Mouse (Mus musculus): ENCODE data around the gene Pabpn1. TPM values are rescaled to one million over a fixed set of nuclear protein-coding genes. Genes with fewer than 3 reads are reported as not detected.

Pabpn1 gene
- polyA plus RNA-seq, 1 experiment from 2014 or later, result 99.0 TPM

- WGBS (ENCODE audit: insufficient replicate concordance), result 3% methylated on average over 56 of the region's 57 CpGs
- ATAC-seq (replicated peaks; ENCODE audit: insufficient number of reproducible peaks, low FRiP score, low TSS enrichment), result peak; percentile 50
These were observed 33.3 kb downstream of the Pabpn1 start, which contains the start of gene Efs for GRCm38 (mm10) chr14:54925349-54926342. Gene Efs (minus strand): TSS chr14:54926126.

GRCm38 (mm10) chr14:54926401-54927158 lies 34.3 kb downstream of the Pabpn1 start:
- ATAC-seq (replicated peaks; ENCODE audit: insufficient number of reproducible peaks, low FRiP score, low TSS enrichment), result peak; percentile 50; the same call in 1 of the 2 replicates
- peaks cover 24% of the 10 kb centered on the region for H3K4me1 ChIP-seq (ENCODE audit: control insufficient read depth, insufficient read depth, low read length)
- peak overlapping the region; percentile 94 for H3K4me2 ChIP-seq
- H3K9ac ChIP-seq (ENCODE audit: low read depth, low read length), result peak overlapping the region; percentile 66
- peaks cover 23% of the 10 kb centered on the region for H3K27me3 ChIP-seq (ENCODE audit: control insufficient read depth, insufficient read depth, low read length)
- H3K27ac ChIP-seq (ENCODE audit: low read depth, low read length), result peak overlapping the region; percentile 64
- no peaks in the 10 kb centered on the region; the same call in 1 of the 2 replicates for H3K36me3 ChIP-seq (ENCODE audit: control insufficient read depth, insufficient read depth, low read length)
- H3K4me3 ChIP-seq (ENCODE audit: low read depth, low read length), result peak overlapping the region; percentile 43
- 2% methylated on average over 45 of the region's 58 CpGs for WGBS (ENCODE audit: insufficient replicate concordance)
- no peaks in the 10 kb centered on the region; the same call in 1 of the 2 replicates for H3K9me3 ChIP-seq (replicated peaks; ENCODE audit: control insufficient read depth, low read length)

More at GRCm38 (mm10) chr14:54925349-54926342, 33.3 kb downstream of the Pabpn1 start, which contains the start of gene Efs:
- peak within 1 kb of the TSS; percentile 64 for H3K27ac ChIP-seq (ENCODE audit: low read depth, low read length)
- peaks cover 4% of the 10 kb centered on the region for H3K36me3 ChIP-seq (ENCODE audit: control insufficient read depth, insufficient read depth, low read length)
- peak within 1 kb of the TSS; percentile 43 for H3K4me3 ChIP-seq (ENCODE audit: low read depth, low read length)
- H3K27me3 ChIP-seq (ENCODE audit: control insufficient read depth, insufficient read depth, low read length), result peaks cover 23% of the 10 kb centered on the region
- H3K9me3 ChIP-seq (replicated peaks; ENCODE audit: control insufficient read depth, low read length), result peaks cover 8% of the 10 kb centered on the region
- H3K4me2 ChIP-seq, result peak within 1 kb of the TSS; percentile 94
- peak within 1 kb of the TSS; percentile 66 for H3K9ac ChIP-seq (ENCODE audit: low read depth, low read length)
- H3K4me1 ChIP-seq (ENCODE audit: control insufficient read depth, insufficient read depth, low read length), result peaks cover 24% of the 10 kb centered on the region

GRCm38 (mm10) chr14:54927296-54927695 lies 35.0 kb downstream of the Pabpn1 start:
- H3K27me3 ChIP-seq (ENCODE audit: control insufficient read depth, insufficient read depth, low read length), result peaks cover 23% of the 10 kb centered on the region
- peak overlapping the region; percentile 64 for H3K27ac ChIP-seq (ENCODE audit: low read depth, low read length)
- no peak for ATAC-seq (replicated peaks; ENCODE audit: insufficient number of reproducible peaks, low FRiP score, low TSS enrichment)
- H3K9ac ChIP-seq (ENCODE audit: low read depth, low read length), result no peak overlapping the region
- peak overlapping the region; percentile 43 for H3K4me3 ChIP-seq (ENCODE audit: low read depth, low read length)
- peaks cover 24% of the 10 kb centered on the region for H3K4me1 ChIP-seq (ENCODE audit: control insufficient read depth, insufficient read depth, low read length)
- 17% methylated on average over 7 of the region's 7 CpGs for WGBS (ENCODE audit: insufficient replicate concordance)
- H3K36me3 ChIP-seq (ENCODE audit: control insufficient read depth, insufficient read depth, low read length), result no peaks in the 10 kb centered on the region
- no peaks in the 10 kb centered on the region for H3K9me3 ChIP-seq (replicated peaks; ENCODE audit: control insufficient read depth, low read length)
- peak overlapping the region; percentile 94 for H3K4me2 ChIP-seq

- H3K27ac ChIP-seq (ENCODE audit: low read depth, low read length), result no peak overlapping the region
These were observed 37.5 kb downstream of the Pabpn1 start for GRCm38 (mm10) chr14:54929801-54930200.

GRCm38 (mm10) chr14:54930431-54930830 lies 38.1 kb downstream of the Pabpn1 start:
- Histone ChIP-seq H3K36me3 (ENCODE audit: control insufficient read depth, insufficient read depth, low read length) (no peaks in the 10 kb centered on the region), H3K4me3 (ENCODE audit: low read depth, low read length) (no peak overlapping the region), H3K27me3 (ENCODE audit: control insufficient read depth, insufficient read depth, low read length) (peaks cover 17% of the 10 kb centered on the region), H3K4me2 (no peak overlapping the region), H3K4me1 (ENCODE audit: control insufficient read depth, insufficient read depth, low read length) (peaks cover 6% of the 10 kb centered on the region), H3K9ac (ENCODE audit: low read depth, low read length) (no peak overlapping the region), H3K9me3 (replicated peaks; ENCODE audit: control insufficient read depth, low read length) (no peaks in the 10 kb centered on the region), H3K27ac (ENCODE audit: low read depth, low read length) (no peak overlapping the region)
- WGBS (ENCODE audit: insufficient replicate concordance), result 33% methylated on average over 2 of the region's 2 CpGs
- ATAC-seq (replicated peaks; ENCODE audit: insufficient number of reproducible peaks, low FRiP score, low TSS enrichment), result no peak

More at GRCm38 (mm10) chr14:54929801-54930200, 37.5 kb downstream of the Pabpn1 start:
- Histone ChIP-seq H3K9ac (ENCODE audit: low read depth, low read length) (no peak overlapping the region; the same call in 1 of the 2 replicates), H3K9me3 (replicated peaks; ENCODE audit: control insufficient read depth, low read length) (no peaks in the 10 kb centered on the region), H3K27me3 (ENCODE audit: control insufficient read depth, insufficient read depth, low read length) (peaks cover 23% of the 10 kb centered on the region), H3K4me1 (ENCODE audit: control insufficient read depth, insufficient read depth, low read length) (peaks cover 13% of the 10 kb centered on the region), H3K36me3 (ENCODE audit: control insufficient read depth, insufficient read depth, low read length) (no peaks in the 10 kb centered on the region), H3K4me2 (no peak overlapping the region), H3K4me3 (ENCODE audit: low read depth, low read length) (no peak overlapping the region)
- WGBS (ENCODE audit: insufficient replicate concordance), result 56% methylated on average over 5 of the region's 5 CpGs
- ATAC-seq (replicated peaks; ENCODE audit: insufficient number of reproducible peaks, low FRiP score, low TSS enrichment), result no peak

GRCm38 (mm10) chr14:54932645-54933150 lies 40.4 kb downstream of the Pabpn1 start, which contains the start of gene Il25:
Gene Il25 (plus strand): TSS chr14:54932695.
- Histone ChIP-seq H3K4me2 (no peak within 1 kb of the TSS), H3K9ac (ENCODE audit: low read depth, low read length) (no peak within 1 kb of the TSS), H3K4me1 (ENCODE audit: control insufficient read depth, insufficient read depth, low read length) (0 out of 2 replicates have a peak, but pooled peaks cover 4% of the 10 kb centered on the region), H3K36me3 (ENCODE audit: control insufficient read depth, insufficient read depth, low read length) (no peaks in the 10 kb centered on the region), H3K9me3 (replicated peaks; ENCODE audit: control insufficient read depth, low read length) (no peaks in the 10 kb centered on the region), H3K4me3 (ENCODE audit: low read depth, low read length) (no peak within 1 kb of the TSS), H3K27me3 (ENCODE audit: control insufficient read depth, insufficient read depth, low read length) (peaks cover 9% of the 10 kb centered on the region), H3K27ac (ENCODE audit: low read depth, low read length) (no peak within 1 kb of the TSS)
- WGBS (ENCODE audit: insufficient replicate concordance), result 32% methylated on average over 6 of the region's 6 CpGs
- ATAC-seq (replicated peaks; ENCODE audit: insufficient number of reproducible peaks, low FRiP score, low TSS enrichment), result no peak

- 27% methylated on average over 8 of the region's 8 CpGs for WGBS (ENCODE audit: insufficient replicate concordance)
- Histone ChIP-seq H3K9me3 (replicated peaks; ENCODE audit: control insufficient read depth, low read length) (no peaks in the 10 kb centered on the region), H3K4me3 (ENCODE audit: low read depth, low read length) (no peak within 1 kb of the TSS), H3K36me3 (ENCODE audit: control insufficient read depth, insufficient read depth, low read length) (no peaks in the 10 kb centered on the region), H3K27me3 (ENCODE audit: control insufficient read depth, insufficient read depth, low read length) (no peaks in the 10 kb centered on the region), H3K4me2 (peak within 1 kb of the TSS; percentile 14; the same call in 1 of the 2 replicates), H3K4me1 (ENCODE audit: control insufficient read depth, insufficient read depth, low read length) (0 out of 2 replicates have a peak, but pooled peaks cover 4% of the 10 kb centered on the region), H3K27ac (ENCODE audit: low read depth, low read length) (peak within 1 kb of the TSS; percentile 29; the same call in 1 of the 2 replicates), H3K9ac (ENCODE audit: low read depth, low read length) (no peak within 1 kb of the TSS)
- ATAC-seq (replicated peaks; ENCODE audit: insufficient number of reproducible peaks, low FRiP score, low TSS enrichment), result no peak
These were observed 43.9 kb downstream of the Pabpn1 start, which contains the start of gene Cmtm5 for GRCm38 (mm10) chr14:54935904-54936830. Gene Cmtm5 (plus strand): TSS chr14:54936261.

Data from heart, embryonic 11.5 days (tissue).